23 mouse cellular contexts compared by ENCODE assay signal in the genomic region with DNA sequence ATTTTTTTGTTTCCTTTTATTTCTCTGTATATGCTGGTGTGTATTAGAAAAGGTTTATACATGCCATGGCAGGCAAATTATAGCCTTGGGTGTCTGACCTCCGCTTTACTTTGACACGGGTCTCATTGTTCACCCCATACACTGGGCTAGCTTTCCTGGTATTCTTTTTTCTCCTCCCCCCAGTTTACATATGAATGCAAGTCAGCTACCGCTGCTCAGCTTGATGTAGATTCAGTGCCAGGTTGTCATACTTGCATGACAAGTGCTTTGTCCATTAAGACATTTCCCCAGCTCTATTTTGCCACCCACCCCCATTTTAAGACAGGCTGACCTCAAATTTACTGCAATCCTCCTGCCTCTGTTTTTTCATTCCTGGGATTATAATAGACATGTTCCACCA.
"Had no signal": no experiment of that assay in that cellular context is flagged by ENCODE, and none has a peak within 500 bp of the region (broad histone marks: within the 10 kb centered on the region; RNA-seq: fewer than 3 reads in every experiment).

No protein-coding gene starts in this region.

- H3K4me2 ChIP-seq: kidney, embryonic 15.5 days; limb, embryonic 13.5 days; liver, embryonic 12.5 days; liver, embryonic 15.5 days; lung, embryonic 15.5 days; neural tube, embryonic 12.5 days; neural tube, embryonic 15.5 days; stomach, embryonic 15.5 days had no signal

- H3K9me3 ChIP-seq: kidney, embryonic 15.5 days; limb, embryonic 10.5 days; limb, embryonic 13.5 days; liver, embryonic 12.5 days; liver, embryonic 15.5 days; lung, embryonic 15.5 days; megakaryocyte, embryonic 14.5 days; midbrain, embryonic 10.5 days; neural tube, embryonic 12.5 days; neural tube, embryonic 15.5 days; stomach, embryonic 15.5 days had no signal

- H3K27me3 ChIP-seq: kidney, embryonic 15.5 days; limb, embryonic 13.5 days; lung, embryonic 15.5 days; neural tube, embryonic 12.5 days; neural tube, embryonic 15.5 days; stomach, embryonic 15.5 days had no signal

- H3K27ac ChIP-seq: kidney, embryonic 15.5 days; limb, embryonic 10.5 days; limb, embryonic 13.5 days; liver, embryonic 12.5 days; liver, embryonic 15.5 days; lung, embryonic 15.5 days; midbrain, embryonic 10.5 days; neural tube, embryonic 12.5 days; neural tube, embryonic 15.5 days; stomach, embryonic 15.5 days had no signal

- H3K4me1 ChIP-seq: kidney, embryonic 15.5 days; limb, embryonic 10.5 days; limb, embryonic 13.5 days; liver, embryonic 12.5 days; liver, embryonic 15.5 days; lung, embryonic 15.5 days; neural tube, embryonic 12.5 days; neural tube, embryonic 15.5 days; stomach, embryonic 15.5 days had no signal

- H3K36me3 ChIP-seq: kidney, embryonic 15.5 days; limb, embryonic 10.5 days; limb, embryonic 13.5 days; liver, embryonic 12.5 days; liver, embryonic 15.5 days; lung, embryonic 15.5 days; midbrain, embryonic 10.5 days; neural tube, embryonic 12.5 days; neural tube, embryonic 15.5 days; stomach, embryonic 15.5 days had no signal

- ATAC-seq: liver, embryonic 12.5 days had no signal

- DNase-seq: kidney, adult 8-10 months; kidney, postnatal 10 days; kidney, postnatal 36 days; liver; lung, adult 18-20 months; lung, postnatal 10 days; lung, postnatal 36 days; midbrain, embryonic 14.5 days; right cerebral cortex, adult 18-20 months; right cerebral cortex, postnatal 14 days; right cerebral cortex, postnatal 4 days; thymus, postnatal 36 days had no signal

- H3K4me3 ChIP-seq: kidney, embryonic 15.5 days; limb, embryonic 10.5 days; limb, embryonic 13.5 days; liver, embryonic 12.5 days; liver, embryonic 15.5 days; lung, embryonic 15.5 days; megakaryocyte, embryonic 14.5 days; midbrain, embryonic 10.5 days; neural tube, embryonic 12.5 days; neural tube, embryonic 15.5 days; stomach, embryonic 15.5 days had no signal

- H3K9ac ChIP-seq: kidney, embryonic 15.5 days; limb, embryonic 13.5 days; liver, embryonic 12.5 days; liver, embryonic 15.5 days; lung, embryonic 15.5 days; neural tube, embryonic 12.5 days; neural tube, embryonic 15.5 days; stomach, embryonic 15.5 days had no signal
